ENCODE assay signal across 7 mouse cellular contexts in the genomic region with DNA sequence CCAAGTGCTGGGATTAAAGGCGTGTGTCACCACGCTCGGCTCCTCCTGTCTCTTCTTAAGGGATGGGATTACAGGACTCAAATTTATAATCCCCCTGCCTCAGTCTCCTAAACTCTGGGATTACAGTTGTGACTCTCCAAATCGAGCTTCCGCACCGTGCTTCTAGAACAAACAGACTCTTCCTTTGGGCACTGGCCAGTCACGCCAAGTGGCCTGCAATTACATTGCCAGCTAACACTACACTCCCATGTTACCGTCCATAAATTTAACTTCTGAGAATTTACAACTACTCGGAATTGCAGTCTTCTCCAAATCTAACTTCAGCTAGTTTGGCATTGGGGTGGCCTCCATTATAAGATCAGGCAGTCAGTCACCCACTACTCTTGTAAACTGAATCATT. TPM values are rescaled to one million over a fixed set of nuclear protein-coding genes. Genes with fewer than 3 reads are reported as not detected.
DNase-seq lines count a peak whose midpoint lies in the region; ATAC-seq and TF ChIP-seq lines count a peak whose summit lies in the region.

No protein-coding gene starts in this region.

- H3K4me2 ChIP-seq in forebrain, embryonic 12.5 days = peak overlapping the region; percentile 86
- peak overlapping the region; percentile 95 for H3K4me2 ChIP-seq in limb, embryonic 13.5 days (replicated peaks)
- peak overlapping the region; percentile 87 for H3K4me2 ChIP-seq in neural tube, embryonic 15.5 days

- TF ChIP-seq CTCF in liver, adult 2 months (IDR thresholded peaks at IDR 0.05; ENCODE audit: low read depth, low read length) = no peak

- 70% methylated on average over 9 of the region's 9 CpGs for WGBS in liver, adult 2 months
- WGBS in forebrain, embryonic 12.5 days = 84% methylated on average over 9 of the region's 9 CpGs
- 76% methylated on average over 9 of the region's 9 CpGs for WGBS in limb, embryonic 13.5 days
- WGBS in neural tube, embryonic 15.5 days = 82% methylated on average over 9 of the region's 9 CpGs

- no peak overlapping the region for H3K27ac ChIP-seq in liver, adult 2 months (replicated peaks; ENCODE audit: insufficient read depth, low read depth, low read length)
- H3K27ac ChIP-seq in forebrain, embryonic 12.5 days = 0 out of 2 replicates have a peak overlapping the region, but pooled peaks have one; percentile 98
- H3K27ac ChIP-seq in limb, embryonic 13.5 days = peak overlapping the region; percentile 99; the same call in 1 of the 2 replicates
- H3K27ac ChIP-seq in neural tube, embryonic 15.5 days (replicated peaks) = peak overlapping the region; percentile 97

- no peaks in the 10 kb centered on the region for H3K27me3 ChIP-seq in liver, adult 2 months (ENCODE audit: control insufficient read depth, insufficient read depth, low read length)
- H3K27me3 ChIP-seq in forebrain, embryonic 12.5 days = 0 out of 2 replicates have a peak, but pooled peaks cover 6% of the 10 kb centered on the region
- no peaks in the 10 kb centered on the region for H3K27me3 ChIP-seq in limb, embryonic 13.5 days
- no peaks in the 10 kb centered on the region for H3K27me3 ChIP-seq in neural tube, embryonic 15.5 days (replicated peaks)

- no peaks in the 10 kb centered on the region for H3K9me3 ChIP-seq in forebrain, embryonic 12.5 days
- H3K9me3 ChIP-seq in limb, embryonic 13.5 days = no peaks in the 10 kb centered on the region
- no peaks in the 10 kb centered on the region for H3K9me3 ChIP-seq in neural tube, embryonic 15.5 days (replicated peaks)

- peaks cover 10% of the 10 kb centered on the region for H3K4me1 ChIP-seq in liver, adult 2 months (ENCODE audit: control insufficient read depth, insufficient read depth, low read length)
- peaks cover 17% of the 10 kb centered on the region for H3K4me1 ChIP-seq in forebrain, embryonic 12.5 days
- H3K4me1 ChIP-seq in limb, embryonic 13.5 days = peaks cover 12% of the 10 kb centered on the region
- peaks cover 26% of the 10 kb centered on the region for H3K4me1 ChIP-seq in neural tube, embryonic 15.5 days

- no peaks in the 10 kb centered on the region for H3K36me3 ChIP-seq in liver, adult 2 months (ENCODE audit: control insufficient read depth, insufficient read depth, low read length)
- peaks cover 11% of the 10 kb centered on the region; the same call in 1 of the 2 replicates for H3K36me3 ChIP-seq in forebrain, embryonic 12.5 days (replicated peaks)
- H3K36me3 ChIP-seq in limb, embryonic 13.5 days = peaks cover 15% of the 10 kb centered on the region
- no peaks in the 10 kb centered on the region for H3K36me3 ChIP-seq in neural tube, embryonic 15.5 days

- peak; percentile 4 for DNase-seq in liver, adult 2 months (ENCODE audit: extremely low read depth, low read depth, low spot score)
- DNase-seq in liver = no peak
- DNase-seq in embryo, embryonic 9.5 days (ENCODE audit: extremely low spot score) = no peak
- DNase-seq in spleen, postnatal 4 days (ENCODE audit: low spot score in 2 of 2) = no peak

- peaks cover 7% of the 10 kb centered on the region; the same call in 1 of the 2 replicates for H3K79me2 ChIP-seq in liver, adult 2 months (ENCODE audit: control insufficient read depth, insufficient read depth, low read length)

- no peak for TF ChIP-seq POLR2A in liver, adult 2 months (IDR thresholded peaks at IDR 0.05; ENCODE audit: extremely low read depth, insufficient read depth, low read length)

- peak; percentile 6; the same call in 1 of the 2 replicates for ATAC-seq in forebrain, embryonic 12.5 days (ENCODE audit: low FRiP score)
- no peak for ATAC-seq in limb, embryonic 13.5 days (ENCODE audit: low FRiP score, low read depth)
- ATAC-seq in neural tube, embryonic 15.5 days (ENCODE audit: low FRiP score) = no peak

- no peak overlapping the region for H3K9ac ChIP-seq in liver, adult 2 months (ENCODE audit: low read depth, low read length)
- H3K9ac ChIP-seq in forebrain, embryonic 12.5 days = no peak overlapping the region
- peak overlapping the region; percentile 88 for H3K9ac ChIP-seq in limb, embryonic 13.5 days
- H3K9ac ChIP-seq in neural tube, embryonic 15.5 days (replicated peaks) = no peak overlapping the region

- H3K4me3 ChIP-seq in liver, adult 2 months (ENCODE audit: insufficient read depth, low read depth, low read length) = no peak overlapping the region
- H3K4me3 ChIP-seq in forebrain, embryonic 12.5 days (replicated peaks) = peak overlapping the region; percentile 78
- peak overlapping the region; percentile 72 for H3K4me3 ChIP-seq in limb, embryonic 13.5 days
- peak overlapping the region; percentile 59 for H3K4me3 ChIP-seq in neural tube, embryonic 15.5 days (replicated peaks)

RNA-seq across cellular contexts. Expression of gene Tab1, which starts 0.5 kb away (rescaled TPM):
- 4.1 and 4.3 TPM in 2 replicates for total RNA-seq in liver, adult 2 months (2014; rRNA removed)
- 5.0 and 5.1 TPM in 2 replicates for polyA plus RNA-seq in liver, adult 2 months (2012; rRNA removed)
- 40.5 and 44.0 TPM in 2 replicates for polyA plus RNA-seq in forebrain, embryonic 12.5 days (2016; fragmentation: Nextera tagmentation; extraction: Ambion mirVana)
- 45.6 and 45.8 TPM in 2 replicates for polyA plus RNA-seq in limb, embryonic 13.5 days (2015; fragmentation: Nextera tagmentation; extraction: Ambion mirVana)
- 35.9 and 37.4 TPM in 2 replicates for polyA plus RNA-seq in neural tube, embryonic 15.5 days (2015; fragmentation: Nextera tagmentation; extraction: Ambion mirVana)

RNA-seq across cellular contexts. Expression of gene Rpl3, which starts 40.8 kb away (rescaled TPM):
- total RNA-seq in liver, adult 2 months (2014; rRNA removed) = 399 and 467 TPM in 2 replicates
- 304 and 375 TPM in 2 replicates for polyA plus RNA-seq in liver, adult 2 months (2012; rRNA removed)
- 659 and 694 TPM in 2 replicates for polyA plus RNA-seq in forebrain, embryonic 12.5 days (2016; fragmentation: Nextera tagmentation; extraction: Ambion mirVana)
- polyA plus RNA-seq in limb, embryonic 13.5 days (2015; fragmentation: Nextera tagmentation; extraction: Ambion mirVana) = 1,057 and 1,068 TPM in 2 replicates
- 526 and 732 TPM in 2 replicates for polyA plus RNA-seq in neural tube, embryonic 15.5 days (2015; fragmentation: Nextera tagmentation; extraction: Ambion mirVana)

RNA-seq across cellular contexts. Expression of gene Mgat3, which starts 41.1 kb away (rescaled TPM):
- 0.09 and 0.13 TPM in 2 replicates for total RNA-seq in liver, adult 2 months (2014; rRNA removed)
- 0.14 and 0.16 TPM in 2 replicates for polyA plus RNA-seq in liver, adult 2 months (2012; rRNA removed)
- 8.6 and 9.6 TPM in 2 replicates for polyA plus RNA-seq in forebrain, embryonic 12.5 days (2016; fragmentation: Nextera tagmentation; extraction: Ambion mirVana)
- 6.0 and 6.1 TPM in 2 replicates for polyA plus RNA-seq in limb, embryonic 13.5 days (2015; fragmentation: Nextera tagmentation; extraction: Ambion mirVana)
- 15.8 and 17.5 TPM in 2 replicates for polyA plus RNA-seq in neural tube, embryonic 15.5 days (2015; fragmentation: Nextera tagmentation; extraction: Ambion mirVana)

RNA-seq across cellular contexts. Expression of gene Syngr1, which starts 41.3 kb away (rescaled TPM):
- total RNA-seq in liver, adult 2 months (2014; rRNA removed) = 0.28 and 0.47 TPM in 2 replicates
- polyA plus RNA-seq in liver, adult 2 months (2012; rRNA removed) = 1.2 and 1.6 TPM in 2 replicates
- polyA plus RNA-seq in forebrain, embryonic 12.5 days (2016; fragmentation: Nextera tagmentation; extraction: Ambion mirVana) = 12.1 and 13.9 TPM in 2 replicates
- 5.5 and 5.6 TPM in 2 replicates for polyA plus RNA-seq in limb, embryonic 13.5 days (2015; fragmentation: Nextera tagmentation; extraction: Ambion mirVana)
- polyA plus RNA-seq in neural tube, embryonic 15.5 days (2015; fragmentation: Nextera tagmentation; extraction: Ambion mirVana) = 59.3 and 64.6 TPM in 2 replicates
